In genomic region chr8:64205321-64206023, GRCm38 (mm10) we compare ENCODE assay signal across 7 mouse cellular contexts. TPM values are rescaled to one million over a fixed set of nuclear protein-coding genes. Genes with fewer than 3 reads are reported as not detected.
A peak's percentile ranks its signal among the peaks of the same experiment; 100 is the strongest.
DNase-seq lines count a peak whose midpoint lies in the region; ATAC-seq lines count a peak whose summit lies in the region.

No protein-coding gene starts in this region.

- ATAC-seq in forebrain, embryonic 15.5 days (replicated peaks), result peak; percentile 81

- H3K4me2 ChIP-seq in forebrain, embryonic 15.5 days (replicated peaks), result peak overlapping the region; percentile 99

- peaks cover 11% of the 10 kb centered on the region; the same call in 1 of the 2 replicates for H3K27me3 ChIP-seq in forebrain, embryonic 15.5 days

- no peaks in the 10 kb centered on the region for H3K9me3 ChIP-seq in forebrain, embryonic 15.5 days

- H3K36me3 ChIP-seq in forebrain, embryonic 15.5 days, result no peaks in the 10 kb centered on the region

- peaks cover 21% of the 10 kb centered on the region for H3K4me1 ChIP-seq in forebrain, embryonic 15.5 days

- intact Hi-C loops in heart, postnatal 25 days (cut with DNase I), result loop anchor here (5.0 kb wide), 1 partner anchor 183 kb away; no protein-coding TSS in a partner anchor

- H3K9ac ChIP-seq in forebrain, embryonic 15.5 days (replicated peaks), result peak overlapping the region; percentile 71

- peak overlapping the region; percentile 81 for H3K4me3 ChIP-seq in forebrain, embryonic 15.5 days

- 0 out of 2 replicates have a peak overlapping the region, but pooled peaks have one; percentile 23 for H3K27ac ChIP-seq in forebrain, embryonic 15.5 days (replicated peaks)

- under 1% methylated on average over 59 of the region's 61 CpGs for WGBS in forebrain, embryonic 15.5 days

- DNase-seq in R1 (ENCODE audit: low read depth, low spot score), result peak; percentile 60
- DNase-seq in cerebellum, adult 11 months, result peak; percentile 71
- DNase-seq in heart, postnatal 25 days (ENCODE audit: low spot score), result peak; percentile 3
- peak; percentile 18 to 22 for DNase-seq in layer of hippocampus, postnatal 36 days
- DNase-seq in lung, postnatal 36 days, result peak; percentile 9
- DNase-seq in right cerebral cortex, postnatal 36 days (ENCODE audit: low spot score in 2 of 2), result peak; percentile 4 to 5

RNA-seq across cellular contexts. Expression of gene Tll1, which starts 0.6 kb away (rescaled TPM):
- 1.9 TPM in 2 replicates for polyA plus RNA-seq in forebrain, embryonic 15.5 days (2015; fragmentation: Nextera tagmentation; extraction: Ambion mirVana)
- total RNA-seq in heart, postnatal 25 days (2021), result 1 to 10 TPM; 1.5 to 1.6 TPM
- 1 to 10 TPM; 3.8 to 4.2 TPM for total RNA-seq in layer of hippocampus, postnatal 36 days (2021)

Comparison
In these comparisons a context has a peak if more than half of its experiments do, and no peak if none do; other contexts are left out.
1. Peak in every context shown above with its lines: DNase-seq, ATAC-seq, H3K4me3 ChIP-seq and H3K27ac ChIP-seq.
2. DNase-seq: peak in every context shown above with its lines; median percentile 71 in cerebellum, adult 11 months; 60 in R1; 20 in layer of hippocampus, postnatal 36 days; 9 in lung, postnatal 36 days; 4 in right cerebral cortex, postnatal 36 days; 3 in heart, postnatal 25 days.